Mouse (Mus musculus): ENCODE measurements at regions not wholly inside any gene's neighbourhood (a gene's known extent, or its start where the extent isn't known, plus 50 kb on each side); places are given as distances from the start of the nearest gene placed in this dataset.

DNA sequence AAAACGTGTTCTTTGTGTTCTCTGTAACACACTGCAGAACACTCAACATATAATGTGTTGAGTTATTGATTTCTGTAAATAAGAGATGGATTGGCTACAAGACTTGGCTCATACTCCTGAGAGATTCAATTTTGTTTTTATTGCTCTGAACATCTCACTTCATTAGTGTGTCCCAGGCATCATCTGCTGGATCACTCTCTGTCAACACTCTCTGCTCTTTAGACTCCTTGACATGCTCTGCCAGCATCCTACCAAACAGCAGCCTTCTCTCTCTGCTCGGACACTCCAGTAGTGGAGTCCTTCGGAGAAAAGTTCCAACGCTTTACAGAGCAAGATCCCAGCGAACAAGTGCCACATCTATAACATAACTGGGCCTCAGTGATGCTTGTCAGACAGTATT lies 235.1 kb upstream of the Lcorl start:
- DNase-seq (ENCODE audit: low spot score) = no peak

DNA sequence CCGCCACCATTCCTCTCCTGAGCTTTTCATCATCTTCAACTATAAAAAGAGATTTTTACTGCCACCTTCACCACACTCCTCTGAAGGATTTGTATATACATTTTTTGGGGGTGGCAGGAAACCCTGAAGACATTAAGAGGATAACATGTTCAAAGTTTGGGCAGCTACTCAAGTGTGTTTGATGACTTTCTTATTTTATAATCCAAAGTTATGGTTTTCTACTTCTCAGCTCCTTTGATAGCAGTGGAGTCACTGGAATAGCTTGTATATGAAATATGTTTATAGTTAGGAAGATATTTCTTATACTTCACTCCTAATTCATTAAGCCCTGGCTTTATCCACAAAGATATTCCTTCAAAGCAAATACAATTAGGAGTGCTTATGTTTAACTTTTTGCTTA lies 229.5 kb upstream of the Lcorl start:
- DNase-seq (ENCODE audit: low spot score) = no peak

DNA sequence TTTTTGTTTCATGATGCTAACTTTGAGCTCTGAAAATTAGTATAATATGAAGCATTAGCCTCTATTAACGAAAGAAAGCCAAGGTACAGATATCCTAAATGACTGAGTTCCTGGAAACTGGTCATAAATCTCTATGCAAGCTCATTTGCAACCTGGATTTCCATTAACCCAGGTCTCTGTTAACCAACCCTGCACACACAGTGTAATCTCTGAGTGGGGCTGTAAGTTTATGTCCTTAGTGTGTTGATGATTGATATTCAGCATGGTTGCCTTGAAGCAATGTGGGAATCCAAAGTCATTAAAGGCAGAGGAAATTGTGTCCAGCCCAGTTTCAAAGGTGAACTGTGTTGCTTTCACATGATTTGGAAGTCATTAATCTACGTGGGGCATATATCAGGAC lies 225.9 kb upstream of the Lcorl start:
- no peak for DNase-seq (ENCODE audit: low spot score)

DNA sequence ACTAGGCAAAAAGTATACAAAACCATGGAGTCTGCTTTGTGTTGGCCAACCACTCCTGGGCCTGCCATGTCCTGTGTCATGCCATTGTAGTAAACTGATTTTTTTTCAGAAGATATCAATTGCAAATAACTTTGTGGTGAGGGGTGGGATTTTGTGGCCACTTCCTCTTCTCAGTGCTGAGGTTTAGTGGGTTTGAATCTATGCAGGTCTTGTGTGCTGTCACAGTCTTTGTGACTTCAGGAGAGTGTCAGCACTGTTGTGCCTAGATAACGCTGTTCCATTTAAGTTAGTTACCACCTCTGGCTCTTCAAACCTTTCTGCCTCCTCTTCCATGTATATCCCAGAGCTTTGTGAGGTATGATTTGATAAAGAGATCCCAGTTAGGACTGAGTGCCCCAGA lies 216.3 kb upstream of the Lcorl start:
- no peak for DNase-seq (ENCODE audit: low spot score)

DNA sequence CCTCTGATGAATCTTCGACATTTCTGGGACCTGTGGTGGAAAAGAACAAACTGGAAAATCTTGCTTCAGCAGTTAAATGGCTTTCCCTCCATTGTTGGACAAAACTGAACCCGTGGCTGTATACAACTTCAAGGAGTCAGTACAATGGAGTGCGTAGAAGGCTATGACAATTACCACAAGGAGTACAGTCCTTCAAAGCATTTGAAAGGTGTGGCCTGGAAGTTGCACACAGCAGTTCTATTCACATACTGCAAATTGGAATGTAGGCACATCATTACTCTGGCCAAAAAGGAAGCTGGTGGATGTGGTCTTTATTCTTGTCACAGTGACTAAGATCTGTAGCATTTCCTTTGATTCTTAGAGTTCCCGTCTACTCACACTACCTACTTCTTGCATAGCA lies 215.7 kb upstream of the Lcorl start:
- no peak for DNase-seq (ENCODE audit: low spot score)

DNA sequence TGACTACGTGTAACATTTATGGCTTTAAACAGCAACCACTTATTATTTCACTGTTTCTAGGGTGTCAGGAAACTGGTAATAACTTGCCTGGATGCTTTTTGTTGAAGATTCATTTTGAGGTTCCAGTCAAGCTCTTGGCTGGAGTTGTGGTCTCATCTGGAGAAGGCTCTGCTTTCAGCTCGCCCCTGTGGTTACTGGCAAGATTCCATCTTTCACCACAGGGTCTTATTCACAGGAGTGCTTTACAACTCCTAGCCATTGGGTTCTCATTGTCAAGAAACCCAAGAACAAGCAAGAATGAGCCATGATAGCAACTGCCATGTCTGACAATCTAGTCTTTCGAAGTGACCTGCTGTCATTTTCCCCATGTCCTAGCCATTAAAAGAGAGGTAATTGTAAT lies 202.5 kb upstream of the Lcorl start:
- no peak for DNase-seq (ENCODE audit: low spot score)

DNA sequence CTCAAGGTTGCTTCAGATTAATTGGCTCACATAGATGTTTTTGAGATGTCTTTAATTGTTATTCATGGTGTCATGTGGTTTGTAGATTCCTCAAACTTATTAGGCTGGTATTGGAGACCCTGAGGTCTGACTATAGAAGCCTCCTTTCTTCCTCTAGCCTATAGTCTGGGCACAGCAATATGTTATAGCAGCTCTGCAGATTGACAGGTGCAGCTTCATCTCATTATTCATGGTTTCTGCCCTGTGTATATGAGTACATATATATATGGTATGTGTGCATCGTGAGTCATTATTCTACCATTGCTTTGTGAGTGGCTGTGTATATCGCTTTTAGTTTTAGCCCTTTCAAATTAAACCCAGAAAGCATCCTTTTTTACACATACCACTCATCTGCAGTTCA lies 197.4 kb upstream of the Lcorl start:
- DNase-seq (ENCODE audit: low spot score) = no peak

DNA sequence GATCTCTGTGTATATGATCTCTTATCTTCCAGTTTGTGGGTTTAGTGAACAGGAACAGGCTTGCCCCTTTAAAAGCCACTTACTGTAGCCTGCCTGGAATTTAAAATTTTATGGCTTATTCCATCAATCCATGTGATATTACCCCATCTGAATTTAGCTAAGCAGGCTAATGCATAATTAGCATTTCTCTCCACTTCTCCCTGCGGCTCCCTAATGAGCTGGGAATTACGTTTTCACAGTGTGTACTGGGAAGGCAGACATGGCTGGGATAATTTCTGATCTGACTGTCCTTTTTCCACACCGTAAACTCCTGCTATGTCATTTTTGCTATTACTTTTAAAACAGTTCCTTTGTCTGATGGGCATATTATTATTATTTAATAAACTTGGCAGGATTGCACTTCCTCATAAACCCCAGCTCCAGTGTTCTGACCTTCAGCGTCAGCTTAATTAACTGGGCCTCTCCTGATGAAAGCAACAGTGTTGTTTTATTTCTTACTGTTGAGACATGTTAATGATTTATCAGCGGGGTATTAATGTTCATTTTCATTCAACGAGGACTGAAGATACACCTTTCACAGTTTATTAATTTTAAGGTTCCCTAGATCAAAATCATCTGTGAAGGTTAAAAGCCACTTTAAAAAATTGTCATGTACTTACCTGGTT lies 185.4 kb upstream of the Lcorl start:
- no peak for DNase-seq (ENCODE audit: low spot score)

DNA sequence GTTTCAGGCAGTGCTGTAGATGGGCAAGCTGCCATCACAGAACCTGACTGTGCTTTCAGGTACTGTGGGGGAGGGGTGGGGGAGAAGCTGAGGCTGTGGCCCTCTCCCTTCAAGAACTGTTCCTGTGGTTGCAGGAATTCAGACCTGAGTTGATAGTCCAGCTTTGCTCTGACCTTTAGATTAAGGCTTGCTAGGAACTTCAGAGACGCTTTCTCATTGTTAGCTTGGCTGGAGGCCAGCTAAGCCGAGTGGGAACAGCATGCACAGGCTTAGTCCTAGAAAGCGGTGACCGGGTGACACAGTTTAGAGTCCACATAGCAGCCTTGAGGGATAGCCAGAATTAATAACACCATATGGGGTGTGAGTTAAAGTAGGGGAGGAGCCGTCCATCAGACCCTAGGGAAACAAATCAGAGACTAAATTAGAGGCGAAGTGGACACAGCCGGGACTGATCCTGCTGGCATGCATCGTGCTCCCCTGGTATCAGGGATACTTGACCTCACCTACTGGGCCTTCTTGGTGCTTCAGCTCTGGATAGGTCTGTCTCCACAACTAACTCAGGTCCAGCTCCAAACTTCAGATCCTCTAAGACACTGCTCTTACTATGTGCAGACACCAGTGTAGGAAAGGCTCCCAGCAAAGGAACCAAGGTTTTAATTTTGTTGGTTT lies 175.7 kb upstream of the Lcorl start:
- peak; percentile 41 for DNase-seq (ENCODE audit: low spot score)

DNA sequence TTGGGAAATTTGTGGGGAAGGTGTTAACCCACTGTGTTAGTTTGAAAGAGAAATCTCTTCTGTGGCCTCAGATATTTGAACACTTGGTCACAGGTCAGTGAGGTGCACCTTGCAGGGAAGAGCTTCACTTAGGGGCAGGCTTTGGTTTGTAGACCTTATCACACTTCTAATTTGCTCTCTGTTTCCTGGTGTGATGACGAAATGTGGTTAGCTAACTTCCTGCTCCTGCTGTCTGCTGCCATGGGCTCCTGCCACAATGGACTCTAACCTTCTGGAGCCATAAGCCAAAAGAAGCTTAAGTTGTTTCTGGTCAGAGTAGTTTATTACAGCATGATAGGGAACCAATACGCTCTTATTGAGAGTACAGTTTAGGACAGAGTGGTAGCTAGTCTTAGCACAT lies 174.8 kb upstream of the Lcorl start:
- DNase-seq (ENCODE audit: low spot score) = no peak

DNA sequence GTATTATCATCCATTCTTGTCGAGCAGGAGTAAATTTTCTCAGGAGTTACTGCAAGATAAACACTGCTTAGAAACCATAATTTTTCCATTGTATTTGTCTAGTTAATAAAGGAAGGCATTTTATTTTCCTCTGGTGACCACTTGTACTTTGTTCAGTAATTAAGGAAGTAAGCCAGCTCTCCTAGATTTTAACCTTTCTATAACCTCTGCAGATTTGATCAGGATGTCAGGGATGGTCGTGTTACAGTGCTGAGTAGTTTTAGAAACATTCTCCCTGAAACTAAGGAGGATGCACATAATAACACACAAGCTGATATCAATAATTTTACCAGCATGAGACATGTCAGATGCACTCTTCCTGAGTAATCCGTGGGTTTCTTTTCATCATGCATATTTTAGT lies 166.7 kb upstream of the Lcorl start:
- DNase-seq (ENCODE audit: low spot score) = no peak

DNA sequence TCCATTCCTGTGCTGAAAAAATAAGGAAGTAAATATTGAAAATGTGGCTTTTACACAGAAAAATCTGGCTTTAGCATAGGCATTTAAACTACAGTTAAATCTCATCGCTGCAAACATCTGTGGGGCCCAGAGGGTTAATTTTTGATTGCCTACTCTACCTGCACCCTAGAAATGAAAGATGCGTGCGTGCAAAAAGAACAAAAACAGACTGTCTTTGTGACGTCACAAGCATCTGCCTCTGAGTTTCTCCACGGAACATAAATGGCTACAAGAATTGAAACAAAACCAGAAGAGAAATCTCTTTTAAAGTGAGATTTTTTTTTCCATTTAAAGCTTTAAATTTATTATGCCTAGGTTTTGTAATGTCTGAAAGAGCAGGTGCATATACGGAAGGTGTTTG lies 166.0 kb upstream of the Lcorl start:
- no peak for DNase-seq (ENCODE audit: low spot score)

DNA sequence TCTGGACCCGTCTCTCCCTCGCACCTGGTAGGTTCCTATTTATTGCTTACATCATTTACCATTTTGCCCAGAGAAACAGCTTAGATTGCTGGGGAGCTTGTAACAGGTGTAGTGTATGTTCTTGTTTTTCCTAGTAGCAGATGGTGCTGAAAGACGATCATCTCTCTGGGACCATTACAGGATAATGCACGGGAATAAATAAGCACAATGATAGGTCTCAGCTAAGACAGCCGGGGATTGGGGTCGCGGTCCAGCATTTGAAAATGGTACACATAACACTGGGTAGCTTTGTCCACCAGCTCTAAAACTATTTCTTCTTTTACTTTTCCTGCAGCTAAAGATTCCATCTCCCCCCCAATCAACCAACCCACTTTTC lies 164.6 kb upstream of the Lcorl start:
- no peak for DNase-seq (ENCODE audit: low spot score)

DNA sequence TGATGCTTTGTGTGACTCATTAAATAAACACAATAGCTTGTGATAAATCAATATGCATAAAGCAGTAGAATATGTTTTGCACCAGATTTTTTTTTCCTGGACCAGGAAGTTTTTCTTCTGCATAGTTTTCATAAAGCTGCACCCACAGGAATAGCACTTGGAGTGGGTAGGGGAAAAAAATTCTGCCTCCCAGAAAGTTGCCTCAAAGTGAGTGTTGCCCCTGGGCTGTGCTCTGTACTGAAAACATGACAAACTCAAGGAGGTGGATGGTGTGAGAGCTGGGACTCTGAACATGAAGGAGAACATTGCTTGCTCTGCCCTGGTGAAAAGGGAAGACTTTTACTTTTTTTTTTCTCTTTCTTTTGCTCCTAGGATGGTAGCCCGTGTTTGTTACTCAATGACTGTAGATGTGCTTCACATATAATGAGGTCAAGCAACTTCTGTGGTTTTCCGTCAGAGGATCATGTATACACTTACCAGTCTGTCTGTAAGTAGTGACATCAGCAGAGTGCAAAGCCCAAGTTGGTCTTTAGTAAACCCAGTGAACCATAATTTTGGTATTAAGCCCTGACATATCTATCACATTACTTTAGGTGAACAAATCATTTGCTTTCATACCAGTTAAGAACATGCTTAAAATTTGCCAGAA lies 164.1 kb upstream of the Lcorl start:
- DNase-seq (ENCODE audit: low spot score) = no peak

DNA sequence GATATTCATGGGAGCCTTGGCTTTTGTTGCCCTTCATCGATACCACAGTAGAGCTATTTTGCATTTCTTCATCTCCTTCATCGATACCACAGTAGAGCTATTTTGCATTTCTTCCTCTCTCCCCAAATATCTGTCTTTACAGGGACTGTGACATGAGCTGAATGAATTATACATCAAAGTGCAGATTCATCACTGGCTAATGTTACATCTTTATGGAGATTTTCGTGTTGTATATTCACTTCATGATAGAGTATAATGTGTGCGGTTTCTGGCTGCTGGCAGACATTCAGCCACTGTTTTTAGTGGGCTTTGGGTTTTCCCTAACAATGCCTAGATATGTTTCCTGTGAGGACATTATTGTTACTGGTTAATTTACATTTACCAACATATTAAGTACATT lies 162.8 kb upstream of the Lcorl start:
- DNase-seq (ENCODE audit: low spot score) = no peak

DNA sequence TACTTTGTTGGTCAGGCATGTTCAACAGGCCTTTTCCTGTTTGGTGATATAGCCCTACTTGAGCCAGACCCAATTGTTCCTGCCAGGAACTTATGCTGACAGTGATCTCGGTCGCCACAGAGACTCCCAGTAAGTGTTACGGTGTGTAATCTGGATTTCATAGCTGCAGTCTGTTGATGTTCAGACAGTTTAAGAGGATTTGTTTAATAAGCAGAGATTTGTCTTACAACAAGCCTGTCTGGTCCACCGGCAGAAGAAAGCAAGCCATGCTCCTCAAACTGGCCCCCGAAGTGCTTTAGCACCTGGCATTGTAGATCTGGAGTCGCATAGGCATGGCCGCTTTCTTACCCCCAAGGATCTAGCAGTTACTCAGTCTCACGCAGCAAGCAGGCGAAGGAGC lies 150.0 kb upstream of the Lcorl start:
- no peak for DNase-seq (ENCODE audit: low spot score)

DNA sequence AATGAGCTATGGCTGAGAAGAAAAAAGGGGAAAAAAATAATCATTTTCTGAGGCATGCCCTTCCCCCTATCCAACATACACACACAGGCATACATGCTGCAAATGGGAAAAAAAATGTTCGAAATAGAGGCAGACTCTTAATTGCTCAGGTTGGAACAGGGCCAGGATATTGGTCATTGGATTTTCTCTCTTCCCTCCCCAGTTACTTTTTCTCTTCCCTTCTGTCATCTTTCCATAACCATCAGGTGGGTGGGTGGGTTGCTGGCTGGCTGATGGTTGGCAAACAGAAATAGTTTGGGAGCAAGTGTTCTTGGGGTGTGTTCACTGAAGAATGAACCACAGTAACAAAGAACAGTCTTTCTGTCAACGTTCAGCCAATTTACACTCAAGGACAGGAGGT lies 149.3 kb upstream of the Lcorl start:
- DNase-seq (ENCODE audit: low spot score) = no peak

DNA sequence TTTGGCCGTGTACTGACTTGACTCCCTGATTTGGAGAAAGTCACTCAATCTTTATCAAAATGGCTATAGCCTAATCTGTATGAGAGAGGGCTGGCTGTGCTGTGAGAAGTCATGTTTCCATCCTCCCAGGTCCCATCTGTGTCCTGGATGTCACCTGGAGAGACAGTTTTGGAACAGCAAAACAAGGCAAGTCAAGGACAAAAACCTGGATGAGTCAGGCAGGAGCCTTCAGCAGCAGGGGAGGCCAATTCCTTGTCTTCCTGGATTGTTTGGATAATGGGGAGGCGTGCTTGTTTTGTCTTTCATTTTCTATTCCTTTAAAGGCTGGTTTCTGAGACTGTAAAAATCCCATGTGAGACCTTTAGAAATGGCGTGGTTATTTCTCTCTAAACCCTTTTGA lies 148.8 kb upstream of the Lcorl start:
- no peak for DNase-seq (ENCODE audit: low spot score)

DNA sequence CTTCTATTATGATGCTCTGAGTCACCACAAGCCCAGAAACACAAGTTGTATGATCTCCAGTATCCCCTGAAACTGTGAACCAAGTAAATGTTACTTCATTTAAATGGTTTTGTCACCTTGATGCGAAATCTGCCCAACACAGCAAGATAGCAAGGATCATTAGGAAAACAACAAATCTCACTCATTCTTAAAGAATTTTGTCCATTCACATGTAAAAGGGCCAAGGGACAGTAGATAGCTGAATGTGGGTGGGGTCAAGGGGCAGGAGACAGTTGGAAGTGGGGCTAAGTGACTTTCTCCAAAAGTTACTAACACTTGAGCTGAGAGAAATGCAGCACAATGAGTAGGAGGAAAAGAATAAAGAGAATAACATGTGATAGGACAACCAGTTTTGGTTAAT lies 148.2 kb upstream of the Lcorl start:
- no peak for DNase-seq (ENCODE audit: low spot score)

DNA sequence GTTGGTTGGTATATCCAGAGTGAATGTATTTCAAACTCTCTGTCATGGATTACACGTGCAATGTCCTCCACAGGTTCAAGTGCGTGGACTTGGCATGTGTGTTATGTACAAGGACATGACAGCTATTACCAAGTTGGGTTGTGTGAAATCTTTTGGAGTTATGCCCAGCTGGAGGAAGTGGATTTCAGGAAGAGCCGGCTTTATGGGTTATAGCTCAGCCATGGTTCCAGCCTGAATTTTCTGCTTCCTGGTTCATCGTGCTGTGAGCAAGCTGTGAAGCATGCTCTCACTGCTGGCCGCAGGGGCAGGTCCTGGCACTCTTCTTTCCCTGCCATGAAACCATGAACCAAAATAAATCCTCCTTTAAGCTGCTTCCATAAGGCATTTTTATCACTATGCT lies 144.6 kb upstream of the Lcorl start:
- DNase-seq (ENCODE audit: low spot score) = no peak

DNA sequence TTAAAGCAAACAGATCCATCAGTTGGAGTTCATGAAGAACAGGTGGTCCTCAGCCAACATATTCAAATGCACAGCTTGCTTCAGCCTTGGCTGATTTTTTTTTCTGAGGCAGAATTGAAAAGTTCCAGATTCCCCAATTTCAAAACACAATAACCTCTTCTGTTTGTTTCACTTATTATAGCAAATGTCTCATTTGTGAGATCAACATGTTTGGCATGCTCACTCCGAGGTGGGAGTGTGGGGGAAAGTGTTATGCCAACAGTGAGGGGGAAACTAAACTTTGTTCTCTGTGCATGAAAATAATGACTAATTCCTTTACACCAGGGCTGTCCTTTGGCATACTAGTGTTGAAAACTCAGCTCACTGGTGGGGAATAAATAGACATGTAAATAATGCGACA lies 100.4 kb upstream of the Lcorl start:
- no peak for DNase-seq (ENCODE audit: low spot score)

DNA sequence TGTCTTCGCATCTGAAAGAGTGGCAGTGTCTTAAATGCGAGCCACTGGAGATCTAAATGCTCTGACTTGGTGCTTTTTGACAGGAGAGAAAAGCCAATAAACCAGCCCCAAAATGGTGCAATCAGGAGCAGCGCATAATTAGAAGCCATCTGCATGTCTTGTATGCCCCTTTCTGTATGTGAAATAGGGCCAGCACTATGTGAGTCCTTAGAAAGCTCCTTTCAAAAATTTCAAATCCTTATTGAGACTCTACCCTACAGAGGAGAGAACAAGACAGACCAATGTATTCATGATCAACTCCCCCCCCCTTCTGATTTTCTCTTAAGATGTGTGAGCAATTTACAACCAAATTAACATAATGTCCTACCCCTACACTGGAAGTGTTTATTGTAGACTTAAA lies 86.6 kb upstream of the Lcorl start:
- no peak for DNase-seq (ENCODE audit: low spot score)

DNA sequence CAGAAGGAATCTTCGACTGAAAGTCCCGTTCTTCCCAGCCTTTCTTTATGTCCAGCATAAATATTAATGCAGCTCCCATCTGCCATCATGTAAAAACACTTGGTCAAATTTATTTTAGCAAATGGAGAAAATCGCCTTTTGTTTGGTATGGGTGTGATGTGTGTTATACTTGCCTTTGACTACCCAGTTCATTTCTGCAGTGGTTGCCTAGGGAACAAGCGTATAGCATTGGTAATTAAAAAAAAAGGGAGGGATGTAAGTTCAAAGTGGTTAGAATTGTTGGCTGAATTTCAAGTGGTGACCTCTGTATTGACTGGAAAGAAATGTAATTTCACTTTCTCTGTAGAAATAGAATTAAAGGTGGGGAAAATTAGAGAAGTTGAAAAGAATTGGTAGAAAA lies 75.6 kb upstream of the Lcorl start:
- no peak for DNase-seq (ENCODE audit: low spot score)

DNA sequence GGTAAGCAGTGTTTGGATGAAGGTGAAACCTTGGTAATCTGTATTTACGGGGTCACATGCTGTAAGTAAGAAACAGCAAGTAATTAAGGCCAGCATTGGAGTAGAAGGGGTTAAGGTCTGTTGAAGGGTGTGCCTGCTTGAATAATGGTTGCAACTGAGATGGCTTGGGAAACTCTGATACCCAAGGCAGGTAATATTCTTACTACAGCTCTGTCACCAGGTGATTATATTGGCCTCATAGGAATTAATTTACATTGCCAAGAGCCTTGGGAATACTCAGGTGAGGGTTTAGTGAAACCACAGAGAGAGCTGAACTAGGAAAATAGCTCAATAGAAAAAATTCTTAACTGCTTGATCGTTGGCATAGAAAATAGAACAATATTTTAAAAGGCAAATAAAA lies 73.8 kb upstream of the Lcorl start:
- DNase-seq (ENCODE audit: low spot score) = no peak
